Mouse (Mus musculus) cerebellum, postnatal 36 days (tissue): ENCODE results near the gene Trnp1.

Experiments used
- DNase-seq, 2 experiments: peaks; one replicate each; pipeline ENCODE4 v3.0.0; 2021 to 2022; ENCODE audit warnings: mixed read lengths in 2 of 2

Gene Trnp1

DNA sequence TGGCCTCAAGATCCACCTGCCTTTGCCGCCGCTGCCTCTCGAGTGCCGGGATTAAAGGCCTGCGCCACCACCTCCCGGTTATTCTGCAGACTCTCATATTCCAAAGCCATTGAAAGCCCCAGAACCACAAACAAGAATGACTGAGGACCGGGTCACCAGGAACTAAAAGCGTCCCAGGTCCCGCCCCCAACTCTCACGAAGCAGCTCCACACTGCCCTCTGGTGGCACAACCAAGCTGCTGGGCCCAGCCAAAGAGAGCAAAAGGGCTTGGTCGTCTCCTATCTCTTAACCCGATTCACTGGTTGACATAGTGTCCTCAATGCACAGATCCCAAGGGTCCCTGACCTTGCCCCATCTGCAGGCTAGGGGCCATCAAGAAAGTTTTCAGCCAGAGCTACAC lies 3.9 kb downstream of the Trnp1 start:
- peak; percentile 89 to 90 for DNase-seq

DNA sequence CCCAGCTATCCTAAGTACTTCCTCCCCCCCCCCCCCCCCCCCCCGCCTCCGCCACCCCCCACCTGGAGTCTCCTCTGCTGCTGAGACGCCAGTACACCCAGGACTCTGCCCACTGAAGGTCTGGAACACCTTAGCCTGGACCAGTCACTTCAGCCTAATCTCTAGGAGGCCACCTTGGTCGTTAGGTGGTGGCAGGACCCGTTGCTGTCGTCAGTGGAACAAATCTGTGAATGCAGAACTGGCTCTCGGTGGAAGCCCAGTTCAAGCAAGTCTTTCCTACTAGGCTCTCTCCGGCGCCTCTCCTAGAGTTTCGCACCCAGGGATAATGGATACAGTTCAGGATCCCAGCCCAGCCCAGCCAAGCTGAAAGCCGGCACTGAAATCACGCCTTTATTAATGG lies 4.5 kb downstream of the Trnp1 start:
- DNase-seq: no peak

GRCm38 (mm10) chr4:133491800-133492199 lies 6.5 kb downstream of the Trnp1 start:
- no peak for DNase-seq

DNA sequence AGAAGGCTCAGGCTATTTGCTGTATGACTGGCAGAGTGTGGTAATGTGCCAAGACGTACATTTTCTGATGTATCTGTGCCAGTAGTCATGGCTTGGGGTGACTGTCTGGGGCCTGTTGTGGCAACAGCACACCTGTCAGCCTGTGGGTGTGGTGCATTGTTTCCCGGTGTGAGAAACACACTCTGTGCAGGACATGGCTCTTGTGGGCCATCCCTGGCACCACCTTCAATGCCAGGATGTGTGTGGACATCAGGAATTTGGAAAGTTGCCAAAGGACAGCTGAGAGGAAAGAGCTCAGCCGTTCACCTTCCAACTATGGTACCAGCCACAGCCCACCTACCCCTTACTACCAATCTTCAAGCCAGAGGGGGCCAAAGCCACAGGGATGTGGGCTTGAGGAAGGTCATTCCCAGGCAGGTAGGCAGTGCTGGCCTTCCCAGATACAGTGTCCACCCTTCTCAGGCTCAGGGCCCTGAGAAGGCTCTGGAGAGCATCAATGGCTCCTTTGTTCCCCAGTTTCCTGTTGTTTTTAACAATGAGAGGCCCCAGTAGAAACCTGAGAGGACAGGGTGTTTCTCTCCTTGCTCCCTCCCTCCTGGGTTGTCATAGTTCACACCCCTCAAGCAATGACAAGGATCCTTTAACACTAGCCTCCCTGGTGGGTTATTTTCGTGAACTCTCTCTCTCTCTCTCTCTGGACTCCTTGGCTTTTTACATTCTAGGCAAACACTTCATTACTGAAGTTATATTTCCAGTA lies 8.7 kb downstream of the Trnp1 start:
- no peak for DNase-seq

- DNase-seq: no peak
Observed at GRCm38 (mm10) chr4:133488619-133489392, 9.5 kb downstream of the Trnp1 start.

DNA sequence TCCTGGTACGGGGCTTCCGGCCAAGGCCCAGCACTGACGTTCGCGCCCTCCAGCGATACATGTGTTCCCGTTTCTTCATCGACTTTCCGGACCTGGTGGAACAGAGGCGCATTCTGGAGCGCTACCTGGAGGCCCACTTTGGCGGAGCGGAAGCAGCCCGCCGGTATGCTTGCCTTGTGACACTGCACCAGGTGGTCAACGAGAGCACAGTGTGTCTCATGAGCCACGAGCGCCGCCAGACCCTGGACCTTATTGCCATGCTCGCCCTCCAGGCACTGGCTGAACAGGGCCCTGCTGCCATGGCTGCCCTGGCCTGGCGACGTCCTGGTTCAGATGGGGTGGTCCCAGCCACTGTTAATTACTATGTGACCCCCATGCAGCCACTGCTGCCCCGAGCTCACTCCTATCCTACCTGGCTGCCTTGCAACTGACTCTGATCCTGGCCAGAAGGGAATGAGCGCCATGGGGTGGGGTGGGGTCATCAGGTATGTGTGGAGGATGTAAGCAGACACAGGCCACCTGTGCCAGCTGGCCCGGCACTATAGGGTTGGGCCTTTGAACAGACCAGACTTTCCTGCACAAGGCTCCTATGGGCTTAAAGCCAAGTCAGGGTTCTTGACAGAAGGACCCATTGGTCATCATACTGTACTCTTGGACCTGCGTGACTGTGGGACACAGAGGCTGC lies 11.5 kb downstream of the Trnp1 start:
- no peak for DNase-seq

DNA sequence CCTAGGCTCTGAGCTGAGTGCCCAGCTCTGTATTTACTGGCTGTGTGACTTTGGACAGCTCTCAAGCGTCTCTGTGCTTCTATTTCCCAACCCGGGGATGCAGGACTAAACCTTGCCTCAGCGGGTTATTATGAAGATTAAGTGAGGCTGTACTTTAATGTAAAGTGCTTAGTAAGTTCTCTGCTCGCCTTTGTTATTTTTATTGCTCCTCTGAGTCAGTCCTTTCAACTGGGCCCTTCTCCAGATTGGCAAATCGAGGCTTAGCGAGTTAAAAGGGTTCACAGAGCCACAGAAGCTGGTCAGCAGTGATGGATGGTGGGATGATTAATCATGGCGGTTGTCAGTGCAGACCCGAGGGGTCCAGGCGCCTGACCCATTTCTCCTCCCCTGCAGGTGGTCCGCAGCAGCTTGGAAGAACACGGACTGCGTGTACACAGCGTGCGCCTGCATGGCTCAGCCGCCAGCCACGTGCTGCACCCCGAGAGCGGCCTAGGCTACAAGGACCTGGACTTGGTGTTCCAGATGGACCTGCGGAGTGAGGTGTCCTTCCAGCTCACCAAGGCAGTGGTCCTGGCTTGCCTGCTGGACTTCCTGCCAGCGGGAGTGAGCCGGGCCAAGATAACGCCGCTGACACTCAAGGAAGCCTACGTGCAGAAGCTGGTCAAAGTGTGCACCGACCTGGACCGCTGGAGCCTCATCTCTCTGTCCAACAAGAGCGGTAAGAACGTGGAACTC lies 12.5 kb downstream of the Trnp1 start:
- DNase-seq: no peak

GRCm38 (mm10) chr4:133484266-133485025 lies 13.9 kb downstream of the Trnp1 start:
- no peak for DNase-seq

GRCm38 (mm10) chr4:133482479-133482878 lies 15.9 kb downstream of the Trnp1 start:
- no peak for DNase-seq

DNA sequence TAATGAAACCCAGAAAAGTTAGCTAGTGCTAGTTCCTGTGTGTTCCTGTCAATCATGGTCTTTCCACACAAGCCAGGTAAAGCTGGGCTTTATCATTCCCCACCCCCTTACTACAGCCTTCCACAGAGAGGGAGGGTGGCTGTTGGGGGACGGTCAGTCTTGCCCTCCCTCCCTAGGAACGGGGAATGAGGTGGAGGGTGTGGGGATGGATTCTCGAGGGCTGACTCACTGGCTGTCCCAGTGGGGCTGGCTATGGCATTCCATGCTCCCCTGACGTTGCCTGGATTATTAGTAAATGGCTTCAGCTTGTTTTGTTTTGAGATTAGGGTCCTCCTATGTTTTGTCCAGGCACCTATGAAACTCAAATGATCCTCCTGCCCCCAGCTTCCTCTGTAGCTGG lies 16.9 kb downstream of the Trnp1 start:
- no peak for DNase-seq

DNA sequence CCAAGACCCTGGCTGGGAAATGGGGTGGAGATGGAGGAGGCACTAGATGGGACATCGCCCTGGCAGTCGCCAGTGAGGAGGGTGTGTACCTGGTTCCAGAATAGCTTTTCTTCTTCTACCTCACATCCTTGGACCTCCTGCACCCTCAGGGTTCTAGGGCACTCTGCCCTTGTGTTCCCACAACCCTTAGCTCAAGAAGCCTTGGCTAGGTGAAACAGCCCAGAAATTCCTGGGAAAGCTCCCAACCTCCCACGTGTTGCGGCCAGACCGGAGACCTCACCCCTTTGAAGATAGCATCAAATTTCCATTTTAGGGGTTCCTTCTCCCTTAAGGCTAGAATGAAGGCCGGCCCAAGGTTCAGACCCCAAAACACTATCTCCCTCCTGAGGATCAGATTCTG lies 17.6 kb downstream of the Trnp1 start:
- DNase-seq: no peak

GRCm38 (mm10) chr4:133480185-133480537 lies 18.2 kb downstream of the Trnp1 start:
- no peak for DNase-seq

GRCm38 (mm10) chr4:133479458-133480184 lies 18.7 kb downstream of the Trnp1 start, which contains the start of gene Tent5b:
Tent5b (plus strand) TSS chr4:133480132.
- DNase-seq: peak; percentile 92 to 94

DNA sequence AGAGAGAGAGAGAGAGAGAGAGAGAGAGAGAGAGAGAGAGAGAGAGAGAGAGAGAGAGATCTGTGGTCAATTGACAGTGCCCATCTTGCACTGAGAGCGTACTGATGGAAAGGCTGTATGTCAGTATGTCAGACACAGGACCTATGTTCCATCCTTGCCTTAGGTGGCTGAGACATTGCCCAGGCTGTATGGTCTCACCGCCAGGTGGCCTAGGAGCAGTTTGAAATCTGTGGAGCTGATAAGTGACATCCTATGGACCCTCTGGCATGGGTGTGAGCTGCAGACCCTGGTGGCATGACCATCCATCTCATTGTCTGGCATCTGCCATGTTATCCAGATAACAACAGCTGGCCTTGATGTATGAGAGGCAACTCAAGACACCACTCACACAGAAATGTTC lies 24.5 kb downstream of the Trnp1 start:
- no peak for DNase-seq

DNA sequence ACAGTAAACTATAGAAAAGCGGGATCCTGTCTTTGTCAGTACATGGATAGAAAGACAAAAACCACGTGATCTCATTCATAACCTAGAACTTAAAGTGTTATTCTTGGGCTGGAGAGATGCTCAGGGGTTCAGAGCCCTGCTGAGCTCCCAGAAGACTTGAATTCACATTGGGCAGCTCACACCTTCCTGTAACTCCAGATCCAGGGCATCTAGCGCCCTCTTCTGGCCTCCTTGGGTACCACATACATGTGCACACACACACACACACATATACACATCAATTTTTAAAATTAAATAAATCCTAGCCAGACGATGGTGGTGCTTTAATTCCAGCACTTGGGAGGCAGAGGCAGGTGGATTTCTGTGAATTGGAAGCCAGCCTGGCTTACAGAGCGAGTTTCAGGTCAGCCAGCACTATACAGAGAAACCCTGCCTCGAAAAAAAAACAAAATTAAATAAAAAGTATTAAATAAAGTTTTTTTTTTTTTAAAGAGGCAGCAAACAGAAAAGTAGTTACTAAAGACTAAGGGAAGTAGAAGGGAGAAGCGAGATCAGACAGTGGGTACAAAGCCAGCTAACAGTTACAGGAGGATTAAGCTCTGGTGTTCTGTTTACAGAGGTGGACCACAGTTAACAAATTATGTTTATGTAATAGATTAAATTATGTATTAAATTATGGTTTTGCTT lies 27.1 kb downstream of the Trnp1 start:
- no peak for DNase-seq

GRCm38 (mm10) chr4:133469122-133469521 lies 29.2 kb downstream of the Trnp1 start:
- no peak for DNase-seq

DNA sequence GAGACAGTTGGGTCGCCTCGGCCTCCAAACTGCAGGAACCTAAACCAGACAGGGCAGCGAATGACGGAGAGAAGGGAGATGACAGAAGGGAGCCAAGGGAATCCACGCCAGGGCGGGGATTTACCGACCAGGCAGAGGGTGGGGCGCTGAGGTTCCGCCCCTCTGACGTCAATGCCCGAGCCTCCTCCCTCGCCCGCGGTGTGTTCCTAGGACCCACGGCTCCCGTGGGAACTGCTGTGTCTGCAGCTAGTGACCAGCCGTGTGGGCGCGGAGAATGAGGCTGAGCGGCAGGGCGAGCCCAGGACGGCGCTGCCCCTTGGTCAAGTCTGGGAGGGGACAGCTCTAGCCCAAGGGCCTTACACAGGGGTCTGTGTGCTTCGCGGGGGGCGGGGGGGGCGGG lies 30.3 kb downstream of the Trnp1 start:
- DNase-seq: peak; percentile 75 to 83

DNA sequence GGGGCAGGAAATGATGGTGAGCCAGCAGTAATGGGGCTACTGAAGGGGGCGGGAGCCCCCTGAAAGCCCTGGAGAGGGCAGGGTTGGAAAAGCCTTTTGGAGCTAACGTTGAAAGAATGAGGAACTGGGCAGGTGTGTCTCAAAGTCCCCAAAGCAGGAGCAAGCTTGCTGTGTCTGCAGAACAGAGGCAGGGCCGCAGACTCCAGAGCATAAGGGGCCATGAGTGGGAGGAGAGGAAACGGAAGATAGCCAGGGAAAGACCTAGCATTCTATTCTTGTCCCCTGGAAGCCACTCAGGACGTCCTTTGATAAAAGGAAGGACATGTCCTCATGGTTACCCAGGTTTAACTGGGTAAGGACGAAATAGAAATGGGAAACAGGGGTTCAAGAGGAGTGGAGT lies 35.2 kb downstream of the Trnp1 start:
- no peak for DNase-seq

GRCm38 (mm10) chr4:133461362-133461761 lies 37.0 kb downstream of the Trnp1 start:
- DNase-seq: no peak

- DNase-seq: no peak
Observed at GRCm38 (mm10) chr4:133460796-133461325, 37.5 kb downstream of the Trnp1 start.

DNA sequence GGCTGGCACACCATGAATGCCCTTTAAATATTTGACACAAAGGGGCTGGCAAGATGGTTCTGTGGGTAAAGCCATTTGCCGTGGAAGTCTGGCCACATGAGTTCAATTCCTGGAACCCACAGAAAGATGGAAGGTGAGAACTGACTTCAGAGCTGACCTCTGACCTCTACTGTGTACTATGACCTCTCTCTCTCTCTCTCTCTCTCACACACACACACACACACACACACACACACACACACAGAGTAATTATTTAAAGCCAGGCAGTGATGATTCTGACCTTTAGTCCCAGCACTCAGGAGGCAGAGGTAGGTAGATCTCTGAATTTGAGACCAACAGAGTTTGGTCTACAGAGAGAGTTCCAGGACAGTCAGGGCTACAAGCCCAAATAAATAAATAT lies 38.3 kb downstream of the Trnp1 start:
- no peak for DNase-seq
